Mouse (Mus musculus): ENCODE data around the gene Pemt. TPM values are rescaled to one million over a fixed set of nuclear protein-coding genes. Genes with fewer than 3 reads are reported as not detected.

Gene Pemt
- polyA plus RNA-seq, 1 experiment from 2014 or later, result 9.4 TPM

DNA sequence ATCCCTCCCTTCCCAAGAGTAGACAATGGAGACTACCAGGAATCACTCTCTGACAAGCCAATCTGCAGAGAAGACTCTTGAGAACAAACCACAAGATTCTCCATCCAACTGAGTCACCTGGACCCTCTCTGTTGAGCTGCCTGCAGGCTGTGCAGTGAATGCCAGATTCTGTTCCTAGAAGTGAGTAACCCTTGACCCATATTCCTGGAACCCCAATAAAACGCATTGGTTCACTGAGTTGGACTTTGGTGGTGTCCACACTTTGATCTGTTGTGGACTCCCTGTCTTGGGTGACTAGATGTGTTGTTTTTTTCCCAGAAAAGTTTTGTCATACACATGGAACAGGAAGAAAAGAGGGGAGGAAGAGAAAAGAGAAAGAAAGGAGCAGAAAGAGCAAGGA is 106.5 kb downstream of the Pemt start:
- H3K9ac ChIP-seq (ENCODE audit: low read length), result no peak overlapping the region
- no peaks in the 10 kb centered on the region for H3K4me1 ChIP-seq (ENCODE audit: control insufficient read depth, insufficient read depth, low read length)
- H3K27ac ChIP-seq (ENCODE audit: low read depth, low read length), result no peak overlapping the region
- DNase-seq (ENCODE audit: low spot score) (no peak), ATAC-seq (no peak)
- no peak overlapping the region for H3K4me2 ChIP-seq (ENCODE audit: low read length)
- H3K9me3 ChIP-seq (replicated peaks; ENCODE audit: control insufficient read depth, low read length), result no peaks in the 10 kb centered on the region
- WGBS, result 79% methylated on average over 1 of the region's 1 CpGs
- H3K4me3 ChIP-seq (ENCODE audit: low read depth, low read length), result no peak overlapping the region
- no peaks in the 10 kb centered on the region for H3K36me3 ChIP-seq (ENCODE audit: control insufficient read depth, insufficient read depth, low read length)
- H3K27me3 ChIP-seq (replicated peaks; ENCODE audit: control insufficient read depth, insufficient read depth, low read length), result no peaks in the 10 kb centered on the region

- no peaks in the 10 kb centered on the region for H3K9me3 ChIP-seq (replicated peaks; ENCODE audit: control insufficient read depth, low read length)
- ATAC-seq (no peak), DNase-seq (ENCODE audit: low spot score) (no peak)
- no peak overlapping the region for H3K4me3 ChIP-seq (ENCODE audit: low read depth, low read length)
- H3K36me3 ChIP-seq (ENCODE audit: control insufficient read depth, insufficient read depth, low read length), result no peaks in the 10 kb centered on the region
- H3K27me3 ChIP-seq (replicated peaks; ENCODE audit: control insufficient read depth, insufficient read depth, low read length), result no peaks in the 10 kb centered on the region
- no peaks in the 10 kb centered on the region for H3K4me1 ChIP-seq (ENCODE audit: control insufficient read depth, insufficient read depth, low read length)
- WGBS, result 39% methylated on average over 2 of the region's 2 CpGs
- no peak overlapping the region for H3K9ac ChIP-seq (ENCODE audit: low read length)
- H3K27ac ChIP-seq (ENCODE audit: low read depth, low read length), result no peak overlapping the region
- H3K4me2 ChIP-seq (ENCODE audit: low read length), result no peak overlapping the region
Measured at GRCm38 (mm10) chr11:59937615-59938014, 108.7 kb downstream of the Pemt start.

DNA sequence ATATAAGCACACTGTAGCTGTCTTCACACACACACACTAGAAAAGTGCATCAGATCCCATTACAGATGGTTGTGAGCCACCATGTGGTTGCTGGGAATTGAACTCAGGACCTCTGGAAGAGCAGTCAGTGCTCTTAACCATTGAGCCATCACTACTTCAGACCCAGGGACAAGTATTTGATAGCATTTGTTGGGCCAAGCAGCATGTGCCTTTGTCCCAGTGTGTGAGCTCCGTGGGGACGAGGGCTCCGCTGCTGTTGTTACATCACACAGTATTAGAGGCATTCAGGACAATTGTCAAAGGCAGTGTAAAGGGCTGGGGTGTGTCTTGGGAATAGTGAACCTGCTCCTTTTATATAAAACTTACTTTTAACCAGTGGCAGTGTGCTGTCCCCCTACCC is 109.3 kb downstream of the Pemt start:
- ATAC-seq (no peak), DNase-seq (ENCODE audit: low spot score) (no peak)
- no peak overlapping the region for H3K9ac ChIP-seq (ENCODE audit: low read length)
- 66% methylated on average over 3 of the region's 3 CpGs for WGBS
- no peak overlapping the region for H3K27ac ChIP-seq (ENCODE audit: low read depth, low read length)
- H3K4me1 ChIP-seq (ENCODE audit: control insufficient read depth, insufficient read depth, low read length), result no peaks in the 10 kb centered on the region
- no peaks in the 10 kb centered on the region for H3K9me3 ChIP-seq (replicated peaks; ENCODE audit: control insufficient read depth, low read length)
- H3K36me3 ChIP-seq (ENCODE audit: control insufficient read depth, insufficient read depth, low read length), result no peaks in the 10 kb centered on the region
- no peak overlapping the region for H3K4me2 ChIP-seq (ENCODE audit: low read length)
- no peak overlapping the region for H3K4me3 ChIP-seq (ENCODE audit: low read depth, low read length)
- no peaks in the 10 kb centered on the region for H3K27me3 ChIP-seq (replicated peaks; ENCODE audit: control insufficient read depth, insufficient read depth, low read length)

- 51% methylated on average over 12 of the region's 12 CpGs for WGBS
- Histone ChIP-seq H3K4me3 (ENCODE audit: low read depth, low read length) (no peak overlapping the region), H3K27ac (ENCODE audit: low read depth, low read length) (no peak overlapping the region), H3K4me2 (ENCODE audit: low read length) (no peak overlapping the region), H3K36me3 (ENCODE audit: control insufficient read depth, insufficient read depth, low read length) (no peaks in the 10 kb centered on the region), H3K9me3 (replicated peaks; ENCODE audit: control insufficient read depth, low read length) (no peaks in the 10 kb centered on the region), H3K9ac (ENCODE audit: low read length) (peak overlapping the region; percentile 29; the same call in 1 of the 2 replicates), H3K27me3 (replicated peaks; ENCODE audit: control insufficient read depth, insufficient read depth, low read length) (no peaks in the 10 kb centered on the region), H3K4me1 (ENCODE audit: control insufficient read depth, insufficient read depth, low read length) (no peaks in the 10 kb centered on the region)
- ATAC-seq (0 out of 2 replicates have a peak, but pooled peaks have one; percentile 26), DNase-seq (ENCODE audit: low spot score) (peak; percentile 30)
Measured at GRCm38 (mm10) chr11:59933943-59934342, 112.3 kb downstream of the Pemt start.

DNA sequence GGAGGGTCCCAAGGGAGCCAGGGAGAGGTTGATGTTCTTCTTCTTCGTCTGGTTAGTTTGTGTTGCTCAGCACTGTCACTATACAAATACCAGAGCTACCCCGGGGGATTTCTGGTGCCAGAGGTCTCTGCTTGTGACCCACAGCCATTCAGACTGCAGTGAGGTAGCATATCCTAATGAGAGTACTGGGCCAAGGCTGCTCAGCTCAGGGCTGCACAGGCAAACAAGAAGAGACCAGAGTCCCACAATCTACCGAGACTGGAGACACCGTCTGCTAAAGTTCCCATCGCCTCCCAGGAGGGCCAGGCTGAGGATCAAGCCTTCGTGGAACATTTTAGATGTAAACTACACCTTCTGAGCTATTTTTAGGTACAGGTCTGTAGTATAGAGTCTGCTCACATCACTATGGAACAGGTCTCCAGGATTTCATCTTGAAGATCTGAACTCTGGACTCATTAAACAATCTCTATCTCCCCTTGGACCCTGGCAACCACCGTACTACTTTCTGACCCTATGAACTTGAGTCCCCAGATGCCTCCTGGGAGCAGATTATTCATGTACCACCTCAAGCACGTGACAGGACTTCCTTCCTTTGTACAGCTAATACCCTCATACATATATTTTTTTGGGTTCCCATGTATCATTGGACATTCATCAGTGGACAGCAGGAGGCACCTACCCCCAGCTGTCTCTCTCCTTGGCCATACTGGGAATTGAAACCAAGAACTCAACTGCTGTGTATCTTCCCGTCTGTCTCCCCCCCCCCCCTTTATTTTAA is 113.5 kb downstream of the Pemt start:
- Histone ChIP-seq H3K4me2 (ENCODE audit: low read length) (no peak overlapping the region), H3K4me1 (ENCODE audit: control insufficient read depth, insufficient read depth, low read length) (no peaks in the 10 kb centered on the region), H3K27me3 (replicated peaks; ENCODE audit: control insufficient read depth, insufficient read depth, low read length) (no peaks in the 10 kb centered on the region), H3K27ac (ENCODE audit: low read depth, low read length) (no peak overlapping the region), H3K4me3 (ENCODE audit: low read depth, low read length) (no peak overlapping the region), H3K9me3 (replicated peaks; ENCODE audit: control insufficient read depth, low read length) (no peaks in the 10 kb centered on the region), H3K36me3 (ENCODE audit: control insufficient read depth, insufficient read depth, low read length) (no peaks in the 10 kb centered on the region), H3K9ac (ENCODE audit: low read length) (no peak overlapping the region)
- WGBS, result 69% methylated on average over 9 of the region's 9 CpGs
- ATAC-seq (no peak), DNase-seq (ENCODE audit: low spot score) (no peak)

GRCm38 (mm10) chr11:59930031-59930430 is 116.3 kb downstream of the Pemt start:
- DNase-seq (ENCODE audit: low spot score), result no peak
- Histone ChIP-seq H3K9ac (ENCODE audit: low read length) (no peak overlapping the region), H3K4me2 (ENCODE audit: low read length) (no peak overlapping the region), H3K36me3 (ENCODE audit: control insufficient read depth, insufficient read depth, low read length) (no peaks in the 10 kb centered on the region), H3K4me1 (ENCODE audit: control insufficient read depth, insufficient read depth, low read length) (no peaks in the 10 kb centered on the region), H3K9me3 (replicated peaks; ENCODE audit: control insufficient read depth, low read length) (no peaks in the 10 kb centered on the region), H3K27me3 (replicated peaks; ENCODE audit: control insufficient read depth, insufficient read depth, low read length) (no peaks in the 10 kb centered on the region), H3K4me3 (ENCODE audit: low read depth, low read length) (no peak overlapping the region), H3K27ac (ENCODE audit: low read depth, low read length) (no peak overlapping the region)
- no peak for ATAC-seq
- WGBS, result 50% methylated on average over 4 of the region's 4 CpGs

GRCm38 (mm10) chr11:59921265-59921664 is 125.0 kb downstream of the Pemt start:
- Histone ChIP-seq H3K27me3 (replicated peaks; ENCODE audit: control insufficient read depth, insufficient read depth, low read length) (no peaks in the 10 kb centered on the region), H3K36me3 (ENCODE audit: control insufficient read depth, insufficient read depth, low read length) (no peaks in the 10 kb centered on the region), H3K27ac (ENCODE audit: low read depth, low read length) (no peak overlapping the region), H3K4me2 (ENCODE audit: low read length) (no peak overlapping the region), H3K9me3 (replicated peaks; ENCODE audit: control insufficient read depth, low read length) (no peaks in the 10 kb centered on the region), H3K4me3 (ENCODE audit: low read depth, low read length) (no peak overlapping the region), H3K4me1 (ENCODE audit: control insufficient read depth, insufficient read depth, low read length) (no peaks in the 10 kb centered on the region), H3K9ac (ENCODE audit: low read length) (no peak overlapping the region)
- no peak for ATAC-seq
- 10% methylated on average over 7 of the region's 7 CpGs for WGBS
- no peak for DNase-seq (ENCODE audit: low spot score)

Other genes with a start within 250 kb of the Pemt start
- gene Flcn, start 236.5 kb downstream of the Pemt start, polyA plus RNA-seq (2014; fragmentation: Nextera tagmentation; extraction: Ambion mirVana), result 29.4 and 36.6 TPM in 2 replicates
- gene Nt5m, start 207.0 kb downstream of the Pemt start, polyA plus RNA-seq (2014; fragmentation: Nextera tagmentation; extraction: Ambion mirVana), result 52.6 and 54.8 TPM in 2 replicates
- gene Cops3, start 206.7 kb downstream of the Pemt start, polyA plus RNA-seq (2014; fragmentation: Nextera tagmentation; extraction: Ambion mirVana), result 232 and 257 TPM in 2 replicates
- gene Med9, start 98.3 kb downstream of the Pemt start, polyA plus RNA-seq (2014; fragmentation: Nextera tagmentation; extraction: Ambion mirVana), result 35.7 and 35.9 TPM in 2 replicates
- gene Rasd1, start 81.5 kb downstream of the Pemt start, polyA plus RNA-seq (2014; fragmentation: Nextera tagmentation; extraction: Ambion mirVana), result 0.66 and 0.75 TPM in 2 replicates
- 26.4 and 28.5 TPM in 2 replicates for gene Rai1, start 58.5 kb upstream of the Pemt start, polyA plus RNA-seq (2014; fragmentation: Nextera tagmentation; extraction: Ambion mirVana)
- gene Srebf1, start 176.1 kb upstream of the Pemt start, polyA plus RNA-seq (2014; fragmentation: Nextera tagmentation; extraction: Ambion mirVana), result 42.6 and 44.3 TPM in 2 replicates

Measured in forebrain, embryonic 14.5 days (tissue).